Mouse (Mus musculus) liver, adult 2 months (tissue): ENCODE measurements at regions not wholly inside any gene's neighbourhood (a gene's known extent, or its start where the extent isn't known, plus 50 kb on each side); places are given as distances from the start of the nearest gene placed in this dataset.

Source experiments
- CTCF ChIP-seq: fragments of 200-500 bp; IDR thresholded peaks from 2 replicates; pipeline ENCODE4 v1.5.1; 2011; ENCODE audit warnings: low read depth, low read length, control low read depth
- POLR2A ChIP-seq: fragments of 200-500 bp; IDR thresholded peaks from 2 replicates; pipeline ENCODE4 v1.6.1; 2011; ENCODE audit warnings: low read length, control low read depth; ENCODE audit not compliant: insufficient read depth; ENCODE audit errors: extremely low read depth

DNA sequence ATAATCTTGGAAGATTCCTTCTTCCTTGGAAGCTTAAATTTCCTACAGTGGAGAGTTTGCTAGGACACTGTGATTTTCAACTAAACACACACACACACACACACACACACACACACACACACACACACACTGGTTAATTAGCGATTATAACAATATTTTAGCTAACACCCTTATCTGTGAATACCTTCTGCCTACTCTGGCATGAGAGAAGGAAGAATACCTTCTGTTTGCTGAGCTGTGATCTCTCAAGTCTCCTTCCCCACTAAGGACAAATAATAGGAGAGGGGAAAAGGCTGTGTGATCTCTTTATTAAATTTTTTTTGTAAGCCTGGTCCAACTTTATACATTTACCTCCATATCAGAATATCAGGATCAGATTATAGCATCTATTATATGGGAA, 1203.4 kb downstream of the Pcdh9 start:
- TF ChIP-seq CTCF (no peak), POLR2A (no peak)
